In the genomic region with DNA sequence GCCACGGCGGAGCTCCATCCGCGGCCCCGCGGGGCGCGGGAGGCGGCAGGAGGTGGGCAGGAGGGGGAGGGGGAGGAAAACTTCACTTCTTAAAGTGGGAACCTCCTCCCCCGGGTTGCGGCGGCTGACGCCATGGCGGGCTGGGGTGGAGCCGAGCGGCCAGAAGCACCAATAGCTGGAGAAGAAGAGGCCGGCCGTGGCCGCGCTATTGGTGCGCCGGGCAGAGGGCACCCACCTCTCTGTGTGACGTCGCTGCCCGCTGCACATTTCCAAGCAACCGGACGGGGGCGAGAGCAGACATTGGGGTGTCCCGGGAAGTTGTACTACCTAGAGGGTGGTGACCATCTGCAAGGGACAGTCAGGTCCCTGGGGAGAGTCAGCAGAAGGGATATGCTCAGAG, we compare ENCODE assay signal across 10 mouse cellular contexts. TPM values are rescaled to one million over a fixed set of nuclear protein-coding genes. Genes with fewer than 3 reads are reported as not detected.
A peak's percentile ranks its signal among the peaks of the same experiment; 100 is the strongest.
DNase-seq lines count a peak whose midpoint lies in the region; ATAC-seq and TF ChIP-seq lines count a peak whose summit lies in the region.
"Not testable (repeated sequence)": the region's sequence is repeated elsewhere in the genome, so short reads cannot be mapped to it uniquely, and the experiment has no call there.
"Had no signal": no experiment of that assay in that cellular context is flagged by ENCODE, and none has a peak within 500 bp of the region (broad histone marks: within the 10 kb centered on the region; RNA-seq: fewer than 3 reads in every experiment).

Gene Gm16867, minus strand, starts transcription at position 189 of the 400 bp plus-strand sequence.

- H3K9ac ChIP-seq in heart, embryonic 12.5 days; hindbrain, embryonic 16.5 days (ENCODE audit: low read depth, low read length); liver, embryonic 15.5 days; midbrain, embryonic 13.5 days (replicated peaks): not testable (repeated sequence)

- not testable (repeated sequence) for TF ChIP-seq CTCF in small intestine, adult 2 months (IDR thresholded peaks at IDR 0.05; ENCODE audit: extremely low read depth, insufficient read length, insufficient replicate concordance, low read depth, low read length)

- WGBS in heart, embryonic 12.5 days, result no CpG with 5 or more reads among the region's 29 CpGs
- WGBS in hindbrain, embryonic 16.5 days, result no CpG with 5 or more reads among the region's 29 CpGs
- no CpG with 5 or more reads among the region's 29 CpGs for WGBS in liver, embryonic 15.5 days (ENCODE audit: insufficient replicate concordance)
- WGBS in midbrain, embryonic 13.5 days, result no CpG with 5 or more reads among the region's 29 CpGs
- WGBS in small intestine, adult 2 months, result no CpG with 5 or more reads among the region's 29 CpGs

- not testable (repeated sequence) for H3K27me3 ChIP-seq in erythroblast, embryonic 14.5 days (ENCODE audit: control insufficient read depth); heart, embryonic 12.5 days (replicated peaks); hindbrain, embryonic 16.5 days (replicated peaks; ENCODE audit: control insufficient read depth, insufficient read depth, low read length); liver, embryonic 15.5 days; midbrain, embryonic 13.5 days; small intestine, adult 2 months (ENCODE audit: control insufficient read depth, insufficient read depth, low read length)

- H3K4me1 ChIP-seq in erythroblast, embryonic 14.5 days (ENCODE audit: control insufficient read depth); heart, embryonic 12.5 days (replicated peaks); hindbrain, embryonic 16.5 days (ENCODE audit: control insufficient read depth, insufficient read depth, low read depth, low read length); liver, embryonic 15.5 days (replicated peaks); midbrain, embryonic 13.5 days (replicated peaks); small intestine, adult 2 months (ENCODE audit: control insufficient read depth, insufficient read depth, insufficient read length, low read length): not testable (repeated sequence)

- peak; percentile 92 for ATAC-seq in activated CD4-positive, CD25-positive, alpha-beta regulatory T cell, adult 4 months
- ATAC-seq in heart, embryonic 12.5 days (ENCODE audit: insufficient number of reproducible peaks, low FRiP score), result peak; percentile 96
- ATAC-seq in hindbrain, embryonic 16.5 days, result peak; percentile 100
- ATAC-seq in liver, embryonic 15.5 days (ENCODE audit: insufficient read depth), result peak; percentile 92
- ATAC-seq in midbrain, embryonic 13.5 days, result peak; percentile 99

- not testable (repeated sequence) for H3K4me3 ChIP-seq in erythroblast, embryonic 14.5 days (replicated peaks); heart, embryonic 12.5 days; hindbrain, embryonic 16.5 days (ENCODE audit: low read length); liver, embryonic 15.5 days (replicated peaks); midbrain, embryonic 13.5 days (replicated peaks); small intestine, adult 2 months (ENCODE audit: low read depth, low read length)

- not testable (repeated sequence) for H3K9me3 ChIP-seq in erythroblast, embryonic 14.5 days (ENCODE audit: control insufficient read depth, low read length); heart, embryonic 12.5 days (replicated peaks); hindbrain, embryonic 16.5 days (ENCODE audit: control insufficient read depth, low read length); liver, embryonic 15.5 days (replicated peaks); midbrain, embryonic 13.5 days

- not testable (repeated sequence) for H3K36me3 ChIP-seq in erythroblast, embryonic 14.5 days (ENCODE audit: control insufficient read depth); heart, embryonic 12.5 days; hindbrain, embryonic 16.5 days (ENCODE audit: control insufficient read depth, insufficient read depth, low read length); liver, embryonic 15.5 days (replicated peaks); midbrain, embryonic 13.5 days; small intestine, adult 2 months (ENCODE audit: control insufficient read depth, insufficient read depth, low read length)

- intact Hi-C loops in left cerebral cortex, postnatal 10 days (cut with DNase I), result not testable (repeated sequence)

- TF ChIP-seq POLR2A in small intestine, adult 2 months (IDR thresholded peaks at IDR 0.05; ENCODE audit: low read depth, low read length), result not testable (repeated sequence)

- H3K4me2 ChIP-seq in heart, embryonic 12.5 days; hindbrain, embryonic 16.5 days (ENCODE audit: low read length); liver, embryonic 15.5 days; midbrain, embryonic 13.5 days (replicated peaks): not testable (repeated sequence)

- DNase-seq in left cerebral cortex, postnatal 10 days (ENCODE audit: extremely low spot score in 1 of 2, low spot score in 2 of 2), result not testable (repeated sequence)

- H3K27ac ChIP-seq in heart, embryonic 12.5 days (ENCODE audit: poor library complexity, severe bottlenecking); hindbrain, embryonic 16.5 days (ENCODE audit: low read depth, low read length); liver, embryonic 15.5 days (replicated peaks); midbrain, embryonic 13.5 days; small intestine, adult 2 months (ENCODE audit: insufficient read depth, low read depth, low read length): not testable (repeated sequence)

RNA-seq across cellular contexts. Expression of gene Gm16867, which starts in this region (rescaled TPM):
- not detected for polyA plus RNA-seq in activated CD4-positive, CD25-positive, alpha-beta regulatory T cell, adult 4 months (2017; shearing (Covaris generic))
- 0.77 and 12.7 TPM in 2 replicates for polyA plus RNA-seq in erythroblast, embryonic 14.5 days (2012)
- 0.61 TPM in 1 of 2 replicates, not detected in the other for polyA plus RNA-seq in heart, embryonic 12.5 days (2016; fragmentation: Nextera tagmentation; extraction: Ambion mirVana)
- polyA plus RNA-seq in hindbrain, embryonic 16.5 days (2015; fragmentation: Nextera tagmentation; extraction: Ambion mirVana), result not detected in 2 replicates
- total RNA-seq in left cerebral cortex, postnatal 10 days (2021), result 10 to 100 TPM; 10.2 to 10.6 TPM
- polyA plus RNA-seq in liver, embryonic 15.5 days (2015; fragmentation: Nextera tagmentation; extraction: Ambion mirVana), result 0.20 and 0.63 TPM in 2 replicates
- polyA plus RNA-seq in midbrain, embryonic 13.5 days (2015; fragmentation: Nextera tagmentation; extraction: Ambion mirVana), result not detected in 2 replicates
- polyA plus RNA-seq in small intestine, adult 2 months (2012; rRNA removed), result 5.9 and 57.7 TPM in 2 replicates
- total RNA-seq: MEL had no signal
- polyA plus RNA-seq: embryonic facial prominence, embryonic 10.5 days had no signal

Comparison
In these comparisons a context has a peak if more than half of its experiments do, and no peak if none do; other contexts are left out.
1. Peak in ATAC-seq in activated CD4-positive, CD25-positive, alpha-beta regulatory T cell, adult 4 months; RNA of the gene not detected or under 1 TPM.
2. Peak in ATAC-seq in heart, embryonic 12.5 days; RNA of the gene not detected or under 1 TPM.
3. Peak in ATAC-seq in hindbrain, embryonic 16.5 days; RNA of the gene not detected or under 1 TPM.
4. Peak in ATAC-seq in liver, embryonic 15.5 days; RNA of the gene not detected or under 1 TPM.
5. Peak in ATAC-seq in midbrain, embryonic 13.5 days; RNA of the gene not detected or under 1 TPM.